Mouse (Mus musculus): ENCODE results near the gene Gosr1. TPM values are rescaled to one million over a fixed set of nuclear protein-coding genes. Genes with fewer than 3 reads are reported as not detected.

Gene Gosr1
- polyA plus RNA-seq, 1 experiment: 14.0 TPM

GRCm38 (mm10) chr11:76803266-76803665 lies 39.9 kb upstream of the Gosr1 start:
- no peak overlapping the region for H3K4me3 ChIP-seq (ENCODE audit: control insufficient read depth, low read depth, low read length)
- TF ChIP-seq CTCF (IDR thresholded peaks at IDR 0.05; ENCODE audit: control insufficient read depth, insufficient read depth, insufficient replicate concordance, low read depth, low read length) (no peak), POLR2A (IDR thresholded peaks at IDR 0.05; ENCODE audit: control insufficient read depth, low read depth, low read length) (no peak)
- H3K4me1 ChIP-seq (ENCODE audit: control insufficient read depth, insufficient read depth, low read length): no peaks in the 10 kb centered on the region
- H3K27ac ChIP-seq (ENCODE audit: control insufficient read depth, insufficient read depth, low read depth, low read length): no peak overlapping the region
- peaks cover 2% of the 10 kb centered on the region for H3K36me3 ChIP-seq (ENCODE audit: control insufficient read depth, insufficient read depth, low read length)
- no peaks in the 10 kb centered on the region for H3K27me3 ChIP-seq (ENCODE audit: control insufficient read depth, insufficient read depth, low read length)

- Histone ChIP-seq H3K27ac (ENCODE audit: control insufficient read depth, insufficient read depth, low read depth, low read length) (no peak overlapping the region), H3K4me3 (ENCODE audit: control insufficient read depth, low read depth, low read length) (no peak overlapping the region), H3K27me3 (ENCODE audit: control insufficient read depth, insufficient read depth, low read length) (no peaks in the 10 kb centered on the region), H3K36me3 (ENCODE audit: control insufficient read depth, insufficient read depth, low read length) (no peaks in the 10 kb centered on the region; the same call in 1 of the 2 replicates), H3K4me1 (ENCODE audit: control insufficient read depth, insufficient read depth, low read length) (no peaks in the 10 kb centered on the region)
- TF ChIP-seq CTCF (IDR thresholded peaks at IDR 0.05; ENCODE audit: control insufficient read depth, insufficient read depth, insufficient replicate concordance, low read depth, low read length): no peak
- no peak for TF ChIP-seq POLR2A (IDR thresholded peaks at IDR 0.05; ENCODE audit: control insufficient read depth, low read depth, low read length)
These were observed 33.9 kb upstream of the Gosr1 start for GRCm38 (mm10) chr11:76797236-76797635.

GRCm38 (mm10) chr11:76795326-76795725 lies 31.9 kb upstream of the Gosr1 start:
- no peak for TF ChIP-seq CTCF (IDR thresholded peaks at IDR 0.05; ENCODE audit: control insufficient read depth, insufficient read depth, insufficient replicate concordance, low read depth, low read length)
- TF ChIP-seq POLR2A (IDR thresholded peaks at IDR 0.05; ENCODE audit: control insufficient read depth, low read depth, low read length): no peak
- no peak overlapping the region for H3K27ac ChIP-seq (ENCODE audit: control insufficient read depth, insufficient read depth, low read depth, low read length)
- H3K36me3 ChIP-seq (ENCODE audit: control insufficient read depth, insufficient read depth, low read length): no peaks in the 10 kb centered on the region; the same call in none of the 2 replicates

GRCm38 (mm10) chr11:76791331-76791730 lies 28.0 kb upstream of the Gosr1 start:
- Histone ChIP-seq H3K27ac (ENCODE audit: control insufficient read depth, insufficient read depth, low read depth, low read length) (no peak overlapping the region), H3K27me3 (ENCODE audit: control insufficient read depth, insufficient read depth, low read length) (no peaks in the 10 kb centered on the region), H3K4me1 (ENCODE audit: control insufficient read depth, insufficient read depth, low read length) (no peaks in the 10 kb centered on the region), H3K36me3 (ENCODE audit: control insufficient read depth, insufficient read depth, low read length) (no peaks in the 10 kb centered on the region; the same call in none of the 2 replicates), H3K4me3 (ENCODE audit: control insufficient read depth, low read depth, low read length) (no peak overlapping the region)
- no peak for TF ChIP-seq POLR2A (IDR thresholded peaks at IDR 0.05; ENCODE audit: control insufficient read depth, low read depth, low read length)
- no peak for TF ChIP-seq CTCF (IDR thresholded peaks at IDR 0.05; ENCODE audit: control insufficient read depth, insufficient read depth, insufficient replicate concordance, low read depth, low read length)

More at GRCm38 (mm10) chr11:76795326-76795725, 31.9 kb upstream of the Gosr1 start:
- H3K4me3 ChIP-seq (ENCODE audit: control insufficient read depth, low read depth, low read length): 0 out of 2 replicates have a peak overlapping the region, but pooled peaks have one; percentile 5
- no peaks in the 10 kb centered on the region for H3K4me1 ChIP-seq (ENCODE audit: control insufficient read depth, insufficient read depth, low read length)
- no peaks in the 10 kb centered on the region for H3K27me3 ChIP-seq (ENCODE audit: control insufficient read depth, insufficient read depth, low read length)

GRCm38 (mm10) chr11:76789252-76789651 lies 25.9 kb upstream of the Gosr1 start:
- peaks cover 3% of the 10 kb centered on the region for H3K36me3 ChIP-seq (ENCODE audit: control insufficient read depth, insufficient read depth, low read length)
- no peaks in the 10 kb centered on the region for H3K27me3 ChIP-seq (ENCODE audit: control insufficient read depth, insufficient read depth, low read length)
- no peak overlapping the region for H3K27ac ChIP-seq (ENCODE audit: control insufficient read depth, insufficient read depth, low read depth, low read length)
- TF ChIP-seq POLR2A (IDR thresholded peaks at IDR 0.05; ENCODE audit: control insufficient read depth, low read depth, low read length) (no peak), CTCF (IDR thresholded peaks at IDR 0.05; ENCODE audit: control insufficient read depth, insufficient read depth, insufficient replicate concordance, low read depth, low read length) (no peak)
- H3K4me3 ChIP-seq (ENCODE audit: control insufficient read depth, low read depth, low read length): no peak overlapping the region
- H3K4me1 ChIP-seq (ENCODE audit: control insufficient read depth, insufficient read depth, low read length): no peaks in the 10 kb centered on the region

GRCm38 (mm10) chr11:76775533-76775932 lies 12.2 kb upstream of the Gosr1 start:
- H3K36me3 ChIP-seq (ENCODE audit: control insufficient read depth, insufficient read depth, low read length): no peaks in the 10 kb centered on the region
- H3K27ac ChIP-seq (ENCODE audit: control insufficient read depth, insufficient read depth, low read depth, low read length): no peak overlapping the region
- TF ChIP-seq POLR2A (IDR thresholded peaks at IDR 0.05; ENCODE audit: control insufficient read depth, low read depth, low read length): no peak
- TF ChIP-seq CTCF (IDR thresholded peaks at IDR 0.05; ENCODE audit: control insufficient read depth, insufficient read depth, insufficient replicate concordance, low read depth, low read length): no peak
- H3K27me3 ChIP-seq (ENCODE audit: control insufficient read depth, insufficient read depth, low read length): no peaks in the 10 kb centered on the region
- no peak overlapping the region for H3K4me3 ChIP-seq (ENCODE audit: control insufficient read depth, low read depth, low read length)
- H3K4me1 ChIP-seq (ENCODE audit: control insufficient read depth, insufficient read depth, low read length): no peaks in the 10 kb centered on the region

GRCm38 (mm10) chr11:76773811-76774210 lies 10.4 kb upstream of the Gosr1 start:
- TF ChIP-seq CTCF (IDR thresholded peaks at IDR 0.05; ENCODE audit: control insufficient read depth, insufficient read depth, insufficient replicate concordance, low read depth, low read length): no peak
- TF ChIP-seq POLR2A (IDR thresholded peaks at IDR 0.05; ENCODE audit: control insufficient read depth, low read depth, low read length): no peak
- no peaks in the 10 kb centered on the region for H3K36me3 ChIP-seq (ENCODE audit: control insufficient read depth, insufficient read depth, low read length)
- no peaks in the 10 kb centered on the region for H3K27me3 ChIP-seq (ENCODE audit: control insufficient read depth, insufficient read depth, low read length)
- no peak overlapping the region for H3K27ac ChIP-seq (ENCODE audit: control insufficient read depth, insufficient read depth, low read depth, low read length)
- no peaks in the 10 kb centered on the region for H3K4me1 ChIP-seq (ENCODE audit: control insufficient read depth, insufficient read depth, low read length)
- no peak overlapping the region for H3K4me3 ChIP-seq (ENCODE audit: control insufficient read depth, low read depth, low read length)

GRCm38 (mm10) chr11:76770566-76770965 lies 7.2 kb upstream of the Gosr1 start:
- no peak overlapping the region for H3K27ac ChIP-seq (ENCODE audit: control insufficient read depth, insufficient read depth, low read depth, low read length)
- no peaks in the 10 kb centered on the region for H3K36me3 ChIP-seq (ENCODE audit: control insufficient read depth, insufficient read depth, low read length)
- TF ChIP-seq POLR2A (IDR thresholded peaks at IDR 0.05; ENCODE audit: control insufficient read depth, low read depth, low read length) (no peak), CTCF (IDR thresholded peaks at IDR 0.05; ENCODE audit: control insufficient read depth, insufficient read depth, insufficient replicate concordance, low read depth, low read length) (no peak)
- H3K4me1 ChIP-seq (ENCODE audit: control insufficient read depth, insufficient read depth, low read length): no peaks in the 10 kb centered on the region
- H3K4me3 ChIP-seq (ENCODE audit: control insufficient read depth, low read depth, low read length): no peak overlapping the region
- H3K27me3 ChIP-seq (ENCODE audit: control insufficient read depth, insufficient read depth, low read length): no peaks in the 10 kb centered on the region
